Mouse (Mus musculus) Patski (cell line): ENCODE data around the gene Alk. TPM values are rescaled to one million over a fixed set of nuclear protein-coding genes. Genes with fewer than 3 reads are reported as not detected.

Experiments
- ATAC-seq: fragments of 100-300 bp; one replicate; pipeline ENCODE4 v1.8.0; 2021
- CTCF ChIA-PET: fragments of 350-600 bp; sonication (Branson Sonifier 250); formaldehyde crosslinking; loops from one replicate; lab custom pipeline; 2022; ENCODE audit warnings: inconsistent platforms; lab: Charles Lee
- POLR2A ChIA-PET: fragments of 350-600 bp; sonication (Branson Sonifier 250); formaldehyde crosslinking; loops from one replicate; lab custom pipeline; 2022; ENCODE audit warnings: antibody characterized with exemption, inconsistent platforms; lab: Charles Lee
- DNase-seq: peaks from one replicate; pipeline ENCODE4 v3.0.0-alpha.2; 2011; ENCODE audit warnings: low read depth, low spot score
- H3K27me3 ChIP-seq: fragments of 371-371 bp; one replicate; pipeline ENCODE4 v1.5.1; 2021
- CTCF ChIP-seq: fragments of 100-300 bp; IDR thresholded peaks from one replicate; pipeline ENCODE4 v1.5.1; 2021
- in situ Hi-C: fragments of 300-500 bp; cut with MboI; formaldehyde crosslinking; loops from 3 replicates; pipeline ENCODE4 v1.11.1; 2018; ENCODE audit warnings: low pct_unique_long_range_greater_than_20kb, mixed read lengths
- polyA plus RNA-seq: library from polyadenylated mRNA; unstranded; gene quantifications from one replicate; pipeline ENCODE4 v1.2.3, GENCODE M21; 2021

Gene Alk
- polyA plus RNA-seq, 1 experiment from 2014 or later: 0.09 TPM

- in situ Hi-C loops: no loop called here
- ChIA-PET POLR2A (interaction anchor here (0.7 kb wide), 1 partner anchor 45 kb away, joined by 3 read pairs; no protein-coding TSS in a partner anchor), CTCF (interaction anchor here (0.8 to 1.4 kb wide), 2 partner anchors 45 to 70 kb away, joined by 3 read pairs; no protein-coding TSS in a partner anchor)
- no peak for DNase-seq
- no peaks in the 10 kb centered on the region for H3K27me3 ChIP-seq
- no peak for ATAC-seq
- TF ChIP-seq CTCF: no peak
Measured at GRCm38 (mm10) chr17:71988736-71989569, 615.5 kb downstream of the Alk start.

DNA sequence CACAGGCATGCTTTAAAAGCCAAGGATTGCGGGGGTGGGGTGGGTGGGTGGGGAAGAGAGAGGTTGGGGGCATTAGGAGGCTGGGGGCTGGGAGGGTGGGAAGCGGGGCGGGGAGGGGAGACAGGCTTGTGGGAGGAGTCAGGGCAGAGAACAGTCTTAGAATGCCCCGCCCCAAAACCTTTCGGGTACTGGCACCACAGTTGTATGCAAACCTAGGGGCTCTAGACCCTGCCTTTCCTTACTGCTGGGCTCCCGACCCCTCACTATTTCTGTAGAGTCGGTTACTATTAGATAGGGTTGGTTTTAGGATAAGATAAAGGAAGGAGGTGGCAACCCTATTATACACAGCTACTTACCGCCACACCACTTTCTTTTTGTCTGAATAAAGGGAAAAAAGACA lies 617.4 kb downstream of the Alk start:
- TF ChIP-seq CTCF: no peak
- CTCF ChIA-PET: no interaction called here
- in situ Hi-C loops: no loop called here
- no peaks in the 10 kb centered on the region for H3K27me3 ChIP-seq
- ATAC-seq (no peak), DNase-seq (no peak)
- POLR2A ChIA-PET: no interaction called here

DNA sequence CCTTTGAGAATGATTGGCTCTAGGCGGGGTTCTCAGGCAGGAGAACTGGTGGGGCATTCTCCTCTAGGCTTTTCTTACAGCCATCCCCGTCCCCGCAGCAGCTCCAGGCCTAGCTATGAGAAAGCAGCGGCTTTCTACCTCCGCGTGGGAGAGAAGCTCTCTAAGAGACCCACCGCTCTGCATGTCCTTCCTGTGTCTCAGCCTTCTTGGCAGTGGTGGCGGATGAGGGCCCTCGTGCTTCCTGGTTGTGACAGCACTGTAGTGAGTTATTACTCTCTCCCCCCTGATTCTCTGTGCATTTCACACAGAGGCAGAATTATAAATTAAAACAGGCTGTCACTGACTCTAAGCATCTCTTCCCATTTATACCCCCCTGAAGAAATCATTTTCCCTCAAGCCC lies 618.0 kb downstream of the Alk start:
- DNase-seq (no peak), ATAC-seq (no peak)
- no peaks in the 10 kb centered on the region for H3K27me3 ChIP-seq
- in situ Hi-C loops: no loop called here
- CTCF ChIA-PET: no interaction called here
- POLR2A ChIA-PET: no interaction called here
- TF ChIP-seq CTCF: no peak

- CTCF ChIA-PET: interaction anchor here (0.7 to 1.6 kb wide), 5 partner anchors 12 to 64 kb away, joined by 3 to 4 read pairs (median 3); no protein-coding TSS in a partner anchor
- no peaks in the 10 kb centered on the region for H3K27me3 ChIP-seq
- POLR2A ChIA-PET: interaction anchor here (0.6 to 1.2 kb wide), 2 partner anchors 40 to 101 kb away, joined by 3 to 4 read pairs; no protein-coding TSS in a partner anchor
- in situ Hi-C loops: no loop called here
- ATAC-seq (no peak), DNase-seq (no peak)
- TF ChIP-seq CTCF: no peak
Measured at GRCm38 (mm10) chr17:71981177-71981576, 623.2 kb downstream of the Alk start.

DNA sequence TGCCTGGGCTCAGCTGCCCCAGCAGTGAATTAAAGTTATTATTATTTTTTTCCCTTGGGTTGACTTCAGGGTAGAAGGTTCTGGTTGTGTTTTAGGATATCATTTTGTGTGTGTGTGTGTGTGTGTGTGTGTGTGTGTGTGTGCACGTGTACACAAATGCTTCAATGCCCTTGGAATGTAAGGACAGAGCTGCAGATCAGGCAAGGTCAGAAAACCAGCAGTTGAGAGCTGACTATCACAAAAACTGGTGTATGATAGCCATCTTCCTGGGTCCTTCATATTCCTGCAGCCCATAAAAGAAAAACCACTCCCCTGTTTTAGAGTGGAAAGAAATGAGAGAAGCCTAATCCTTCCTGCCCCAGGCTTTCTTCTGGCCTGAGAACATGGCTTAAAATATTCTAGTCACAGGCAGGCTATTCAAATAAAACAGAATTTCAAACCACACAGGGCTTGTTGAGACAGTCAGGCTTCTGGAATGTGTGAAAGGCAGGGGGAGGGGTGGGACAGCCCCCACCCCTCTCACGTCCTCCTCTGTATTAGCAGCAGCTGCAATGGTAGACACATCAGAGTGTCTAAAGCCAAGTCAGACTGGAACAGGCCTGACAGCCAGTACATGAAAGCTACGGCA lies 623.8 kb downstream of the Alk start:
- ATAC-seq (peak; percentile 86), DNase-seq (peak; percentile 75)
- H3K27me3 ChIP-seq: no peaks in the 10 kb centered on the region
- in situ Hi-C loops: no loop called here
- ChIA-PET CTCF (interaction anchor here (0.7 to 1.5 kb wide), 5 partner anchors 15 to 65 kb away, joined by 3 read pairs; no protein-coding TSS in a partner anchor), POLR2A (interaction anchor here (0.6 to 1.2 kb wide), 2 partner anchors 40 to 100 kb away, joined by 3 to 4 read pairs; no protein-coding TSS in a partner anchor)
- no peak for TF ChIP-seq CTCF

DNA sequence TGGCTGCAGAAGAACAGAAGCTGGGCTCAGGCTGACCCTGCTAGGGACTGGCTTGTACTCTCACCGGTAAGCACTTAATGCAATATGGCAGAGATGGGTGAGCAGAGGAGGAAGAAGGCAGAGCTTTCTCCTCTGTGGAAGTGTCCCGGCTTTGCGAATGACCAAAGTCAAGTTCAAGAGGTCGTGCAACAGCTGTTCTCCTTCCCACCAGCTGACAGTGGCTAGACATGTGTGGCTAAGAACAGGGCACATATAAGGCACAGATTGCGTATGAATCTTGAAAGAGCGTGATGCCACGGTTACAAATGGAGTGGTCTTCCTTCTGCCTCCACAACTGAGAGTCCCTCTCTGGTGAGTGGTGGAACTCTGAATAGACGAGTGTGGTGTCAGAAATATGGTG lies 625.3 kb downstream of the Alk start:
- CTCF ChIA-PET: interaction anchor here (0.9 to 1.3 kb wide), 3 partner anchors 12 to 28 kb away, joined by 3 read pairs; no protein-coding TSS in a partner anchor
- POLR2A ChIA-PET: no interaction called here
- in situ Hi-C loops: no loop called here
- no peak for ATAC-seq
- no peak for TF ChIP-seq CTCF
- DNase-seq: no peak
- H3K27me3 ChIP-seq: no peaks in the 10 kb centered on the region

DNA sequence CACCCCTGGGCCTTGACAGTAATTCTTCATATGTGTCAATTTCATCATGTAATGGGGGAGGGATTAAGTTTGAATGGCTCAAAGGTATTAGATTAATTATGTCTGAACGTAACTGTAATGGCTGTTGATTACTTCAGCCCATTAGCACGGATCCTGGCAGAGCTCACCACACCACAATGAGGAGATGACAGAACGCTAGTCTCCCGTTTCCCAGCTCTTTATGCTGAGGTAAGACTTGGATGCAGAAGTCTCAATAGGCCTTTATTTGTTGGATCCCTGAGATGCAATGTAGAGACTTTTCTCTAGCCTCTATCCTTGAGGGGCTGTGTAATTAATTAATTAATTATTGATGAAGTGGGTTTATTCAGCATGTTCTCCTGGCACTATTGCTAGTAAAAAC lies 627.8 kb downstream of the Alk start:
- DNase-seq (no peak), ATAC-seq (no peak)
- CTCF ChIA-PET: no interaction called here
- in situ Hi-C loops: no loop called here
- no peaks in the 10 kb centered on the region for H3K27me3 ChIP-seq
- TF ChIP-seq CTCF: no peak
- POLR2A ChIA-PET: no interaction called here

- ATAC-seq (no peak), DNase-seq (no peak)
- in situ Hi-C loops: loop anchor here (25.0 kb wide), 1 partner anchor 814 kb away; no protein-coding TSS in a partner anchor
- no peak for TF ChIP-seq CTCF
- ChIA-PET POLR2A (no interaction called here), CTCF (no interaction called here)
- no peaks in the 10 kb centered on the region for H3K27me3 ChIP-seq
Measured at GRCm38 (mm10) chr17:71973704-71974103, 630.7 kb downstream of the Alk start.

GRCm38 (mm10) chr17:71967356-71967755 lies 637.1 kb downstream of the Alk start:
- ATAC-seq (no peak), DNase-seq (no peak)
- TF ChIP-seq CTCF: no peak
- in situ Hi-C loops: loop anchor here (5.0 to 25.0 kb wide), 4 partner anchors 275 to 820 kb away; partner anchors contain the start of gene Alk
- no peaks in the 10 kb centered on the region for H3K27me3 ChIP-seq
- CTCF ChIA-PET: interaction anchor here (1.6 to 2.5 kb wide), 2 partner anchors 22 to 275 kb away, joined by 5 to 7 read pairs; no protein-coding TSS in a partner anchor
- POLR2A ChIA-PET: no interaction called here
